Mouse (Mus musculus) neural tube, embryonic 14.5 days (tissue): Measurements from ENCODE around the gene Them4. TPM values are rescaled to one million over a fixed set of nuclear protein-coding genes. Genes with fewer than 3 reads are reported as not detected.
A peak's percentile ranks its signal among the peaks of the same experiment; 100 is the strongest.
"Not testable (repeated sequence)": the region's sequence is repeated elsewhere in the genome, so short reads cannot be mapped to it uniquely, and the experiment has no call there.

ENCODE experiments used
- ATAC-seq: fragments of 200-750 bp; cut with Nextera tagmentation; 2 replicates; pipeline ENCODE4 v1.8.0; 2017; ENCODE audit warnings: low read depth, mild to moderate bottlenecking, moderate TSS enrichment, moderate library complexity
- H3K27ac ChIP-seq: fragments of 300-500 bp; sonication (generic); 2 replicates; pipeline ENCODE4 v1.5.1; 2014; ENCODE audit warnings: low read depth, mild to moderate bottlenecking, control low read depth, low read length, moderate library complexity, mixed read lengths
- H3K27me3 ChIP-seq: fragments of 300-500 bp; sonication (generic); 2 replicates; pipeline ENCODE4 v1.6.1; 2014; ENCODE audit warnings: low read length; ENCODE audit not compliant: control insufficient read depth, insufficient read depth
- H3K36me3 ChIP-seq: fragments of 300-500 bp; sonication (generic); 2 replicates; pipeline ENCODE4 v1.6.1; 2014; ENCODE audit warnings: low read length, mixed read lengths; ENCODE audit not compliant: control insufficient read depth, insufficient read depth
- H3K4me1 ChIP-seq: fragments of 300-500 bp; sonication (generic); 2 replicates; pipeline ENCODE4 v1.6.1; 2014; ENCODE audit warnings: low read length; ENCODE audit not compliant: control insufficient read depth, insufficient read depth
- H3K4me2 ChIP-seq: fragments of 300-500 bp; sonication (generic); 2 replicates; pipeline ENCODE4 v1.6.1; 2014; ENCODE audit warnings: mild to moderate bottlenecking, low read depth, low read length, control low read depth
- H3K4me3 ChIP-seq: fragments of 300-500 bp; sonication (generic); 2 replicates; pipeline ENCODE4 v1.5.1; 2014; ENCODE audit warnings: low read depth, low read length, control low read depth, mixed read lengths
- H3K9ac ChIP-seq: fragments of 300-500 bp; sonication (generic); replicated peaks from 2 replicates; pipeline ENCODE4 v1.6.1; 2014; ENCODE audit warnings: low read depth, mild to moderate bottlenecking, control low read depth, low read length, mixed read lengths
- H3K9me3 ChIP-seq: fragments of 300-500 bp; sonication (generic); 2 replicates; pipeline ENCODE4 v1.6.1; 2016; ENCODE audit warnings: low read length; ENCODE audit not compliant: control insufficient read depth
- WGBS: fragments of 180-500 bp; shearing (Covaris S2); extraction: QIAGEN DNeasy Blood & Tissue Kit; methylation state at CpG from one replicate; pipeline ENCODE4 v1.1.7; 2014; 5-methylcytosine and 5-hydroxymethylcytosine counted together
- polyA plus RNA-seq: library from polyadenylated mRNA; unstranded; fragments of >200 nt; fragmentation: Nextera tagmentation; extraction: Ambion mirVana; gene quantifications from 2 replicates; pipeline ENCODE4 v1.2.1, GENCODE M21; 2014

Them4 gene
- 63.3 and 68.8 TPM in 2 replicates for polyA plus RNA-seq

GRCm38 (mm10) chr3:94309633-94310363, at the start of gene Them4:
Gene Them4 (plus strand): TSS chr3:94310089.
- H3K4me1 ChIP-seq, result 0 out of 2 replicates have a peak, but pooled peaks cover 3% of the 10 kb centered on the region
- 2% methylated on average over 47 of the region's 47 CpGs for WGBS
- H3K27me3 ChIP-seq, result no peaks in the 10 kb centered on the region

DNA sequence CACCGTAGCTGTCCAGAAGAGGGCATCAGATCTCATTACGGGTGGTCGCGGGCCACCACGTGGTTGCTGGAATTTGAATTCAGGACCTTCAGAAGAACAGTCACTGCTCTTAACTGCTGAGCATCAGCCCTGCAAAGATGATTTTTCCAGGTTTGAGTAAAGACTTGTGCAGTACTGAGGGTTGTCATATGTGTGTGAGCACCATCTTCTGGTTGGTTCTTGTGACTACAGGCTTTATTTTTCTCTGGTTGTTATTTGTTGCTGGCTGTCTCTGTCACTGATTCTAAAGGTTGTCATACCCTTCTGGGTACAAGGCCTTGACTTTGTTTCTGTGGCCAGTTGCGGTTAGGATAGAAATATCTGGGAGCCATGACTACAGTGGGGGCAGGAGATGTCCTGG, 49.3 kb upstream of the Them4 start:
- WGBS, result 51% methylated on average over 6 of the region's 6 CpGs
- no peak overlapping the region for H3K9ac ChIP-seq
- 0 out of 2 replicates have a peak, but pooled peaks have one; percentile 60 for ATAC-seq

More at GRCm38 (mm10) chr3:94309633-94310363, at the start of gene Them4:
- peak; percentile 99 for ATAC-seq
- Histone ChIP-seq H3K4me3 (peak within 1 kb of the TSS; percentile 64), H3K9ac (peak within 1 kb of the TSS; percentile 68), H3K36me3 (no peaks in the 10 kb centered on the region), H3K27ac (peak within 1 kb of the TSS; percentile 80), H3K4me2 (peak within 1 kb of the TSS; percentile 68), H3K9me3 (no peaks in the 10 kb centered on the region)

GRCm38 (mm10) chr3:94263736-94264135, 46.2 kb upstream of the Them4 start, which contains the start of gene Gm4778:
Gene Gm4778 (plus strand): TSS chr3:94264036.
- H3K27ac ChIP-seq, H3K27me3 ChIP-seq, H3K36me3 ChIP-seq, ATAC-seq, H3K9me3 ChIP-seq, H3K4me3 ChIP-seq, H3K4me2 ChIP-seq, H3K9ac ChIP-seq, H3K4me1 ChIP-seq: not testable (repeated sequence)
- WGBS, result no CpG with 5 or more reads among the region's 1 CpGs

More for the DNA sequence above, 49.3 kb upstream of the Them4 start:
- no peak overlapping the region for H3K4me2 ChIP-seq
- H3K36me3 ChIP-seq, result no peaks in the 10 kb centered on the region
- no peaks in the 10 kb centered on the region for H3K4me1 ChIP-seq
- no peaks in the 10 kb centered on the region for H3K9me3 ChIP-seq
- H3K4me3 ChIP-seq, result no peak overlapping the region
- H3K27ac ChIP-seq, result no peak overlapping the region
- H3K27me3 ChIP-seq, result no peaks in the 10 kb centered on the region

DNA sequence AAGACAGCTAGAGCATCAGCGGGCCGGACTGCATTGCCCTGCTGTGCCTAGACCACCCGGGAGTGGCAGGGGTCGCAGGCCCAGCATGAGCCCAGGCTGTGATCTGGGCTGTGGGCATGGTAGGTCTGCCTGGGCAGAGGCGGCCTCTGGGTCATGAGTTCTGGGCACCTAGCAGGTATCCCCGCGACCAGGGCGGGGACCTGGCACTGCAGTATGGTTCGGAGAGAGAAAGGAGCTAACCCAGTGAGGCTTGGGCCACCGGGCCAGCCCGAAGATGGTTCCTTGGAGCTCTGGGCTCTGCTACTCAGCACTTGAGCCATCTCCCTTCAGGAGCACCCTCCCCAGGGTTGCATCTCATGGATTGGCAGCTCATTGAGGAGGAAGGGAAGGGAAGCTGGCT, 33.9 kb upstream of the Them4 start:
- Histone ChIP-seq H3K4me2 (no peak overlapping the region), H3K9me3 (no peaks in the 10 kb centered on the region), H3K27ac (no peak overlapping the region), H3K9ac (no peak overlapping the region), H3K27me3 (no peaks in the 10 kb centered on the region), H3K4me1 (no peaks in the 10 kb centered on the region), H3K4me3 (no peak overlapping the region), H3K36me3 (no peaks in the 10 kb centered on the region)
- 85% methylated on average over 11 of the region's 11 CpGs for WGBS
- ATAC-seq, result no peak

GRCm38 (mm10) chr3:94305457-94305856, 4.4 kb upstream of the Them4 start:
- ATAC-seq, result no peak
- Histone ChIP-seq H3K4me2 (no peak overlapping the region), H3K9ac (no peak overlapping the region), H3K9me3 (no peaks in the 10 kb centered on the region), H3K4me1 (no peaks in the 10 kb centered on the region), H3K4me3 (no peak overlapping the region), H3K27ac (no peak overlapping the region), H3K27me3 (no peaks in the 10 kb centered on the region), H3K36me3 (no peaks in the 10 kb centered on the region)
- WGBS, result 57% methylated on average over 1 of the region's 1 CpGs

DNA sequence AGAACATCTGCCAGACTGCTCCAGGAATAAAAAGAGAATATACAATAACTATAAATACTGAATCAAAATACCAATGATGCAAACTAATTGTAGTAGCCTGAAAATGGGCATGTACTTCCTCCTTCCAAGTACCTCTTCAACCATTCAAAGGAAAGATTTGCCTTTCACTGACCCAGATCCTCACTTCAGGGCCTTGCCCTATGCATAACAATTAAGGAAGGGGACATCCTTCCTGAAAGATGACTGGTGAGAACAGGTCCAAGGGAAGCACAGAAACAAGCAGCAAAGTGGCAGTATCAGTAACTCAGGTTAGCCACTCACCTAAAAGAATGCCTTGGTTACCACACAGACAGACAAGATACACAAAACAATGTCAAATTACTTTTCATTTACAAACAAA, 2.9 kb upstream of the Them4 start:
- H3K4me3 ChIP-seq, result no peak overlapping the region
- ATAC-seq, result no peak
- H3K4me1 ChIP-seq, result 0 out of 2 replicates have a peak, but pooled peaks cover 3% of the 10 kb centered on the region
- no peak overlapping the region for H3K27ac ChIP-seq
- no peaks in the 10 kb centered on the region for H3K27me3 ChIP-seq
- no peak overlapping the region for H3K9ac ChIP-seq
- H3K4me2 ChIP-seq, result no peak overlapping the region
- no peaks in the 10 kb centered on the region for H3K9me3 ChIP-seq
- H3K36me3 ChIP-seq, result no peaks in the 10 kb centered on the region

DNA sequence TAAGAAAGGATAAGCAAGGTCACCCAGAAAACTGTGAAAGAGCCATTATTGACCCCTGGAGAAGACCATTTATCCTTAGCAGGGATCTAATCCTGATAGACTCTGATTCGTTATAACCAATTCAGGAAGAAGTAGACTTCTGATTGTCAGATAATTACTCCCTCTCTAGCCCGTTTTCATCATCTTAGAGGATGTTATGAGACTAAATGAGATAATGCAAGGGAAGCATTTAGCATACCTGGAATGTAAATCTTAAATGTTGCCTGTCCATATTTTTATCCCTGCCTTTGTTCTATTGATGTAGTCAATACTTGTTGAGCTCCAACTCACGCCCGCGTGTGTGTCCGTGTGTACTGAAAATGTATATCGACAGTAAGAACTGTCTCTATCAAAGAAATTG, 602 bp downstream of the Them4 start:
- Histone ChIP-seq H3K27me3 (no peaks in the 10 kb centered on the region), H3K9ac (peak overlapping the region; percentile 68), H3K9me3 (no peaks in the 10 kb centered on the region), H3K4me1 (0 out of 2 replicates have a peak, but pooled peaks cover 3% of the 10 kb centered on the region), H3K36me3 (no peaks in the 10 kb centered on the region), H3K4me3 (peak overlapping the region; percentile 64), H3K27ac (peak overlapping the region; percentile 80), H3K4me2 (peak overlapping the region; percentile 68)
- WGBS, result 47% methylated on average over 7 of the region's 7 CpGs
- no peak; the same call in 1 of the 2 replicates for ATAC-seq

GRCm38 (mm10) chr3:94310911-94311310, 1.0 kb downstream of the Them4 start:
- no peaks in the 10 kb centered on the region for H3K36me3 ChIP-seq
- no peak overlapping the region for H3K27ac ChIP-seq
- peak overlapping the region; percentile 64 for H3K4me3 ChIP-seq
- WGBS, result 69% methylated on average over 6 of the region's 6 CpGs
- no peak for ATAC-seq
- H3K9me3 ChIP-seq, result no peaks in the 10 kb centered on the region
- 0 out of 2 replicates have a peak, but pooled peaks cover 3% of the 10 kb centered on the region for H3K4me1 ChIP-seq
- peak overlapping the region; percentile 68 for H3K4me2 ChIP-seq
- no peaks in the 10 kb centered on the region for H3K27me3 ChIP-seq
- H3K9ac ChIP-seq, result peak overlapping the region; percentile 68; the same call in 1 of the 2 replicates

- H3K27me3 ChIP-seq, result no peaks in the 10 kb centered on the region
- no peaks in the 10 kb centered on the region for H3K36me3 ChIP-seq
- peak overlapping the region; percentile 68 for H3K4me2 ChIP-seq
- WGBS, result 75% methylated on average over 4 of the region's 4 CpGs
- H3K4me3 ChIP-seq, result no peak overlapping the region
- no peak for ATAC-seq
- H3K27ac ChIP-seq, result no peak overlapping the region
- 0 out of 2 replicates have a peak, but pooled peaks cover 3% of the 10 kb centered on the region for H3K4me1 ChIP-seq
- no peaks in the 10 kb centered on the region for H3K9me3 ChIP-seq
- H3K9ac ChIP-seq, result no peak overlapping the region
Measured at GRCm38 (mm10) chr3:94311376-94311775, 1.5 kb downstream of the Them4 start.
